Mouse (Mus musculus) cerebellum, adult 2 months (tissue): Measurements from ENCODE around the gene Olfr984.

Experiments
- CTCF ChIP-seq: fragments of 200-500 bp; IDR thresholded peaks from 2 replicates; pipeline ENCODE4 v1.5.1; 2011; ENCODE audit warnings: low read depth, mild to moderate bottlenecking, control low read depth, low read length, moderate library complexity, borderline replicate concordance; ENCODE audit not compliant: insufficient read depth
- POLR2A ChIP-seq: fragments of 200-500 bp; IDR thresholded peaks from 2 replicates; pipeline ENCODE4 v1.6.1; 2011; ENCODE audit warnings: low read length, control low read depth, borderline replicate concordance; ENCODE audit not compliant: insufficient read depth

DNA sequence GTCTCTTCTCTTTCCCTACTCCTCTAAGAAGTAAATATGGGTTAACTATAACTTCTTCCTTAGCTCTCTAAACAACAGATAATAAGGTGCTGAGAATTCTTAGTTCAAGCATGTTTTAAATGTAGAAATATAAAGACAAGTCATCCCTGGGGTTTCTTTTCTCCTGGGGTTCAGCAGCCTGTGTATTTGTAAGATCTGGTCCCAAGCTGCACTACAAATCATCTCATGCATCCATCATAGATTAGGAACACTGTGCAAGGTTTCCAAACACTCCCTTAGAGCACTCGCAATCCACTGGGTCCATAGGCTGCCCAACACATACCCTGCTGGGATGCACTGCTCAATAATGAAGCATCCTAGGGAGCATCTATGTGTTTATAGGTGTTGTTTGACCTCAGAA, 16.1 kb upstream of the Olfr984 start, which contains the start of gene Olfr985:
- TF ChIP-seq CTCF (no peak), POLR2A (no peak)
